Comparison of ENCODE assay signal across 14 mouse cellular contexts in genomic region chr9:21074173-21074572, GRCm38 (mm10). TPM values are rescaled to one million over a fixed set of nuclear protein-coding genes. Genes with fewer than 3 reads are reported as not detected.
DNase-seq lines count a peak whose midpoint lies in the region; ATAC-seq and TF ChIP-seq lines count a peak whose summit lies in the region.
"Had no signal": no experiment of that assay in that cellular context is flagged by ENCODE, and none has a peak within 500 bp of the region (broad histone marks: within the 10 kb centered on the region; RNA-seq: fewer than 3 reads in every experiment).

No protein-coding gene starts in this region.

- TF ChIP-seq CTCF in gastrocnemius, adult 2 months (IDR thresholded peaks at IDR 0.05): no peak
- no peak for TF ChIP-seq CTCF in E14TG2a.4 (conservative IDR thresholded peaks at IDR 0.05; ENCODE audit: low read length)

- H3K9me3 ChIP-seq in liver, embryonic 11.5 days (ENCODE audit: control insufficient read depth, low read length): no peaks in the 10 kb centered on the region
- no peaks in the 10 kb centered on the region for H3K9me3 ChIP-seq in E14TG2a.4 (ENCODE audit: low read length)
- no peaks in the 10 kb centered on the region for H3K9me3 ChIP-seq in liver, embryonic 12.5 days (replicated peaks)
- H3K9me3 ChIP-seq: forebrain, embryonic 12.5 days had no signal

- peaks cover 10% of the 10 kb centered on the region; the same call in 1 of the 2 replicates for H3K4me1 ChIP-seq in liver, embryonic 11.5 days (replicated peaks; ENCODE audit: control insufficient read depth, insufficient read depth, low read length)
- peaks cover 37% of the 10 kb centered on the region for H3K4me1 ChIP-seq in E14TG2a.4 (replicated peaks; ENCODE audit: low read depth, low read length)
- H3K4me1 ChIP-seq in liver, embryonic 12.5 days: peaks cover 33% of the 10 kb centered on the region

- peaks cover 48% of the 10 kb centered on the region for H3K36me3 ChIP-seq in liver, embryonic 11.5 days (ENCODE audit: control insufficient read depth, insufficient read depth, low read length)
- H3K36me3 ChIP-seq in E14TG2a.4 (ENCODE audit: insufficient read depth, low read length): peaks cover 80% of the 10 kb centered on the region
- H3K36me3 ChIP-seq in liver, embryonic 12.5 days: peaks cover 82% of the 10 kb centered on the region

- peak overlapping the region; percentile 91; the same call in 1 of the 2 replicates for H3K27ac ChIP-seq in gastrocnemius, adult 2 months
- peak overlapping the region; percentile 70 for H3K27ac ChIP-seq in liver, embryonic 11.5 days (ENCODE audit: low read depth, low read length)
- peak overlapping the region; percentile 73 for H3K27ac ChIP-seq in liver, embryonic 12.5 days

- H3K27me3 ChIP-seq in liver, embryonic 11.5 days (replicated peaks; ENCODE audit: control insufficient read depth, insufficient read depth, low read length): no peaks in the 10 kb centered on the region
- no peaks in the 10 kb centered on the region for H3K27me3 ChIP-seq in E14TG2a.4 (ENCODE audit: insufficient read depth, low read length)
- H3K27me3 ChIP-seq in liver, embryonic 12.5 days (replicated peaks): no peaks in the 10 kb centered on the region
- H3K27me3 ChIP-seq: forebrain, embryonic 12.5 days had no signal

- intact Hi-C loops in gastrocnemius, adult 2 months (cut with DNase I): loop anchor here (5.0 kb wide), 1 partner anchor 177 kb away; the partner anchor contains the start of gene Eif3g
- intact Hi-C loops in gastrocnemius, postnatal 36 days (cut with DNase I): no loop called here

- H3K9ac ChIP-seq in liver, embryonic 11.5 days (ENCODE audit: low read depth, low read length): no peak overlapping the region
- H3K9ac ChIP-seq in liver, embryonic 12.5 days: peak overlapping the region; percentile 85; the same call in 1 of the 2 replicates

- H3K4me3 ChIP-seq in gastrocnemius, adult 2 months: peak overlapping the region; percentile 95; the same call in 1 of the 2 replicates
- H3K4me3 ChIP-seq in liver, embryonic 11.5 days (ENCODE audit: low read depth, low read length): 0 out of 2 replicates have a peak overlapping the region, but pooled peaks have one; percentile 85
- H3K4me3 ChIP-seq in E14TG2a.4 (replicated peaks; ENCODE audit: low read length): peak overlapping the region; percentile 98; the same call in 1 of the 2 replicates
- no peak overlapping the region for H3K4me3 ChIP-seq in liver, embryonic 12.5 days

- DNase-seq in gastrocnemius, adult 2 months: no peak
- DNase-seq in gastrocnemius, postnatal 36 days: no peak
- DNase-seq in liver, embryonic 11.5 days (ENCODE audit: low spot score): no peak
- DNase-seq in liver: no peak
- no peak for DNase-seq in spleen, postnatal 14 days (ENCODE audit: low spot score in 2 of 2)
- DNase-seq in layer of hippocampus, postnatal 14 days (ENCODE audit: low spot score in 2 of 2): no peak
- DNase-seq: adrenal gland, adult 2 months; gastrocnemius, postnatal 25 days; heart, postnatal 4 days; kidney, postnatal 14 days; thymus, adult 18-20 months had no signal

- no peak for ATAC-seq in liver, embryonic 11.5 days (replicated peaks; ENCODE audit: low FRiP score)
- no peak for ATAC-seq in liver, embryonic 12.5 days

- WGBS in liver, embryonic 11.5 days: 93% methylated on average over 1 of the region's 1 CpGs
- 64% methylated on average over 1 of the region's 1 CpGs for WGBS in liver, embryonic 12.5 days (ENCODE audit: insufficient replicate concordance)

- H3K4me2 ChIP-seq in liver, embryonic 11.5 days: peak overlapping the region; percentile 65
- peak overlapping the region; percentile 93 for H3K4me2 ChIP-seq in liver, embryonic 12.5 days

RNA-seq across cellular contexts. Expression of gene Fdx1l, which starts 0.8 kb away (rescaled TPM):
- 10 to 100 TPM; 39.0 to 49.0 TPM for total RNA-seq in gastrocnemius, adult 2 months (2021)
- 10 to 100 TPM; 37.5 to 40.4 TPM for total RNA-seq in gastrocnemius, postnatal 36 days (2021)
- 74.9 and 75.1 TPM in 2 replicates for polyA plus RNA-seq in liver, embryonic 11.5 days (2014; fragmentation: Nextera tagmentation; extraction: Ambion mirVana)
- polyA plus RNA-seq in liver, embryonic 12.5 days (2016; fragmentation: Nextera tagmentation; extraction: Ambion mirVana): 48.7 and 49.6 TPM in 2 replicates
- 10 to 100 TPM; 53.6 to 58.8 TPM for total RNA-seq in layer of hippocampus, postnatal 14 days (2021)

RNA-seq across cellular contexts. Expression of gene Gm49373, which starts 1.3 kb away (rescaled TPM):
- total RNA-seq in gastrocnemius, adult 2 months (2021): under 1 TPM; 0.26 to 0.39 TPM
- under 1 TPM in 1 of 2 experiments, not detected in 1; 0.17 TPM for total RNA-seq in gastrocnemius, postnatal 36 days (2021)
- 0.53 and 1.4 TPM in 2 replicates for polyA plus RNA-seq in liver, embryonic 11.5 days (2014; fragmentation: Nextera tagmentation; extraction: Ambion mirVana)
- polyA plus RNA-seq in liver, embryonic 12.5 days (2016; fragmentation: Nextera tagmentation; extraction: Ambion mirVana): 0.77 and 0.98 TPM in 2 replicates
- 1 to 10 TPM in 1 of 2 experiments, under 1 TPM in 1; 0.55 to 1.6 TPM for total RNA-seq in layer of hippocampus, postnatal 14 days (2021)

RNA-seq across cellular contexts. Expression of gene Zglp1, which starts 7.3 kb away (rescaled TPM):
- total RNA-seq in gastrocnemius, adult 2 months (2021): not detected
- not detected for total RNA-seq in gastrocnemius, postnatal 36 days (2021)
- polyA plus RNA-seq in liver, embryonic 11.5 days (2014; fragmentation: Nextera tagmentation; extraction: Ambion mirVana): 0.67 and 1.4 TPM in 2 replicates
- polyA plus RNA-seq in liver, embryonic 12.5 days (2016; fragmentation: Nextera tagmentation; extraction: Ambion mirVana): 0.62 TPM in 1 of 2 replicates, not detected in the other
- 1 to 10 TPM in 1 of 2 experiments, not detected in 1; 2.0 TPM for total RNA-seq in layer of hippocampus, postnatal 14 days (2021)
- total RNA-seq: adrenal gland, adult 2 months; gastrocnemius, postnatal 25 days; heart, postnatal 4 days had no signal
- polyA plus RNA-seq: adrenal gland, adult 2 months had no signal

RNA-seq across cellular contexts. Expression of gene Gm38431, which starts 17.6 kb away (rescaled TPM):
- 1 to 10 TPM; 1.2 to 1.6 TPM for total RNA-seq in gastrocnemius, adult 2 months (2021)
- 1 to 10 TPM; 1.6 TPM for total RNA-seq in gastrocnemius, postnatal 36 days (2021)
- polyA plus RNA-seq in liver, embryonic 11.5 days (2014; fragmentation: Nextera tagmentation; extraction: Ambion mirVana): 4.2 and 4.3 TPM in 2 replicates
- 1.2 and 2.1 TPM in 2 replicates for polyA plus RNA-seq in liver, embryonic 12.5 days (2016; fragmentation: Nextera tagmentation; extraction: Ambion mirVana)
- total RNA-seq in layer of hippocampus, postnatal 14 days (2021): 1 to 10 TPM; 1.8 to 2.0 TPM

RNA-seq across cellular contexts. Expression of gene Raver1, which starts 17.6 kb away (rescaled TPM):
- total RNA-seq in gastrocnemius, adult 2 months (2021): 10 to 100 TPM; 17.1 to 19.5 TPM
- total RNA-seq in gastrocnemius, postnatal 36 days (2021): 10 to 100 TPM; 13.8 to 17.9 TPM
- polyA plus RNA-seq in liver, embryonic 11.5 days (2014; fragmentation: Nextera tagmentation; extraction: Ambion mirVana): 89.8 and 94.0 TPM in 2 replicates
- polyA plus RNA-seq in liver, embryonic 12.5 days (2016; fragmentation: Nextera tagmentation; extraction: Ambion mirVana): 39.8 and 43.8 TPM in 2 replicates
- total RNA-seq in layer of hippocampus, postnatal 14 days (2021): 10 to 100 TPM; 34.0 to 37.4 TPM
